Mouse (Mus musculus) forebrain, embryonic 11.5 days (tissue): ENCODE data around the gene Lyrm1. TPM values are rescaled to one million over a fixed set of nuclear protein-coding genes. Genes with fewer than 3 reads are reported as not detected.

Experiments
- ATAC-seq: fragments of 200-750 bp; cut with Nextera tagmentation; replicated peaks from 2 replicates; pipeline ENCODE4 v1.8.0; 2017; ENCODE audit warnings: moderate TSS enrichment; ENCODE audit not compliant: low FRiP score
- DNase-seq: peaks from one replicate; pipeline ENCODE4 v3.0.0-alpha.2; 2017; ENCODE audit warnings: low spot score
- H3K27ac ChIP-seq: fragments of 300-500 bp; sonication (generic); 2 replicates; pipeline ENCODE4 v1.5.1; 2014; ENCODE audit warnings: low read depth, low read length
- H3K27me3 ChIP-seq: fragments of 300-500 bp; sonication (generic); 2 replicates; pipeline ENCODE4 v1.6.1; 2014; ENCODE audit warnings: mild to moderate bottlenecking, low read length, mixed read lengths; ENCODE audit not compliant: control insufficient read depth, insufficient read depth
- H3K36me3 ChIP-seq: fragments of 300-500 bp; sonication (generic); 2 replicates; pipeline ENCODE4 v1.6.1; 2014; ENCODE audit warnings: mild to moderate bottlenecking, low read length, moderate library complexity, mixed read lengths; ENCODE audit not compliant: control insufficient read depth, insufficient read depth
- H3K4me1 ChIP-seq: fragments of 300-500 bp; sonication (generic); replicated peaks from 2 replicates; pipeline ENCODE4 v1.6.1; 2014; ENCODE audit warnings: low read length, mixed read lengths; ENCODE audit not compliant: control insufficient read depth, insufficient read depth
- H3K4me2 ChIP-seq: fragments of 300-500 bp; sonication (generic); 2 replicates; pipeline ENCODE4 v1.6.1; 2014; ENCODE audit warnings: low read depth, mild to moderate bottlenecking, low read length, moderate library complexity, mixed read lengths; ENCODE audit not compliant: severe bottlenecking
- H3K4me3 ChIP-seq: fragments of 300-500 bp; sonication (generic); 2 replicates; pipeline ENCODE4 v1.5.1; 2014; ENCODE audit warnings: low read depth, low read length
- H3K9ac ChIP-seq: fragments of 300-500 bp; sonication (generic); 2 replicates; pipeline ENCODE4 v1.6.1; 2014; ENCODE audit warnings: low read length
- H3K9me3 ChIP-seq: fragments of 300-500 bp; sonication (generic); 2 replicates; pipeline ENCODE4 v1.6.1; 2016; ENCODE audit warnings: low read length, mixed read lengths; ENCODE audit not compliant: control insufficient read depth
- WGBS: fragments of 180-500 bp; shearing (Covaris S2); extraction: QIAGEN DNeasy Blood & Tissue Kit; methylation state at CpG from one replicate; pipeline ENCODE4 v1.1.7; 2014; 5-methylcytosine and 5-hydroxymethylcytosine counted together
- polyA plus RNA-seq: library from polyadenylated mRNA; unstranded; fragments of >200 nt; fragmentation: Nextera tagmentation; extraction: Ambion mirVana; gene quantifications from 2 replicates; pipeline ENCODE4 v1.2.1, GENCODE M21; 2014

The Lyrm1 gene
- polyA plus RNA-seq, 1 experiment from 2014 or later: 10.2 TPM

- H3K36me3 ChIP-seq: no peaks in the 10 kb centered on the region
- ATAC-seq (no peak), DNase-seq (no peak)
- H3K27me3 ChIP-seq: no peaks in the 10 kb centered on the region
- no peaks in the 10 kb centered on the region for H3K9me3 ChIP-seq
- H3K9ac ChIP-seq: no peak overlapping the region
- WGBS: 85% methylated on average over 3 of the region's 3 CpGs
- H3K4me1 ChIP-seq: no peaks in the 10 kb centered on the region
- no peak overlapping the region for H3K4me2 ChIP-seq
- no peak overlapping the region for H3K27ac ChIP-seq
- no peak overlapping the region for H3K4me3 ChIP-seq
Observed at GRCm38 (mm10) chr7:119980170-119980569, 84.5 kb downstream of the Lyrm1 start.

DNA sequence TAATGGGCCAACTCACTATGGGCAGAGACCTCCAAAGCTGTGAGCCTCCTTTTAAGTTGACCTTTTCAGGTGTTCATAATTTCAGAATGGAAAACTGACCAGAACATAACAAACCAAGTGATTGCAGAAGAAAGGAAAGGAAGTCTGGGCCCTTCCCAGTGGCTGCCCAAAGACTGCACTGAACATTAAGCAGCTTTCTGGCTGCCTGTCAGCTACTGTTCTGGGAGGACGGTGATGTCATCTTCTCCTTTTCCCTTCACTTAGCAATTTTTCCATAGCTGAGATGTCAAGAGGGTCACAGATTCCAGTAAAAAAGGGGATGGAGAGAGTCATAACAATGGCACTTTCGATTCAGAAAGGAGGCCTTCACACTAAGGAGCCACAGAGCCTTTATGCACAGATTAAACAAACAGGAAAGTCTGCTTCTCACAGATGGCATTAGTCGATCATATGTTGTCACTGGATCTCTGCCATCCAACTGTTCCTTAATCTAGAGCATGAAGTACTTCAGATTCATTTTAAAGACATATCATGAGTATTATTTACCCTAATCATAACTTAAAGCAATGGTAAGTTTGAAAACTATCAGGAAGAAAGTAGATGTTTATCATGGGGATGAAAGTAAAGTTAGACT lies 89.7 kb downstream of the Lyrm1 start:
- H3K4me1 ChIP-seq: no peaks in the 10 kb centered on the region
- H3K4me2 ChIP-seq: no peak overlapping the region
- WGBS: 83% methylated on average over 3 of the region's 3 CpGs
- H3K4me3 ChIP-seq: no peak overlapping the region
- no peaks in the 10 kb centered on the region for H3K27me3 ChIP-seq
- ATAC-seq: no peak
- DNase-seq: no peak
- no peak overlapping the region for H3K9ac ChIP-seq
- no peak overlapping the region for H3K27ac ChIP-seq
- H3K9me3 ChIP-seq: no peaks in the 10 kb centered on the region
- no peaks in the 10 kb centered on the region for H3K36me3 ChIP-seq

DNA sequence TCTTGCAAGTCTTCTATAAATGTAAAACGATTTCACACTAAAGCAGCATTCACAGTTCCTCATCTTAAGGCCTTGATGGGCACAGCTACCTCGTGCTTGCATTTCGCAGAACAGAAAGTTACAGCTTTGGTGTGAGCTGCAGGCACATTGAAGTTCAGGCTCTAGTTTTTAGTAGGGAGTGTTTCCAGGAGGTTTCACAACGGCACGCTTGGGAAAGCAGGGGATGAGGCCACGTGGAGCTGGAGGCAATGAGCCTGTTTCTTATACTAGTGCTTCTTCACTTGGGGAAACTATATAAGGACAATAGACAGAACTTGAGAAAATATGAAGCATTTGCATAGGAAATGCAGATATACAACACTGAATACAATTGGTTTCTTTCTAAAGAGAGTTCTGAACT lies 101.4 kb downstream of the Lyrm1 start:
- Histone ChIP-seq H3K4me3 (no peak overlapping the region), H3K9me3 (no peaks in the 10 kb centered on the region), H3K4me1 (no peaks in the 10 kb centered on the region), H3K27me3 (no peaks in the 10 kb centered on the region), H3K36me3 (no peaks in the 10 kb centered on the region), H3K27ac (no peak overlapping the region), H3K4me2 (no peak overlapping the region), H3K9ac (no peak overlapping the region)
- DNase-seq (no peak), ATAC-seq (no peak)
- WGBS: 76% methylated on average over 6 of the region's 6 CpGs

Other genes with a start within 250 kb of the Lyrm1 start
- gene Acsm4, start 205.8 kb upstream of the Lyrm1 start, polyA plus RNA-seq: 0.92 and 1.7 TPM in 2 replicates
- gene Thumpd1, start 175.1 kb upstream of the Lyrm1 start, polyA plus RNA-seq: 101 TPM in 2 replicates
- gene Acsm3, start 134.9 kb upstream of the Lyrm1 start, polyA plus RNA-seq: 0.17 and 0.84 TPM in 2 replicates
- 24.9 and 27.5 TPM in 2 replicates for gene Rexo5, start 101.9 kb upstream of the Lyrm1 start, polyA plus RNA-seq
- 39.1 and 43.1 TPM in 2 replicates for gene Eri2, start 101.8 kb upstream of the Lyrm1 start, polyA plus RNA-seq
- gene Dcun1d3, start 437 bp downstream of the Lyrm1 start, polyA plus RNA-seq: 9.4 and 10.2 TPM in 2 replicates
- 0.07 TPM in 1 of 2 replicates, not detected in the other for gene Dnah3, start 199.4 kb downstream of the Lyrm1 start, polyA plus RNA-seq
- 10.4 and 10.9 TPM in 2 replicates for gene Tmem159, start 206.5 kb downstream of the Lyrm1 start, polyA plus RNA-seq
- gene Zp2, start 249.4 kb downstream of the Lyrm1 start, polyA plus RNA-seq: not detected in 2 replicates